Mouse (Mus musculus) liver, adult 2 months (tissue): Measurements from ENCODE around the gene Mmp9.

Experiments
- CTCF ChIP-seq: fragments of 200-500 bp; IDR thresholded peaks from 2 replicates; pipeline ENCODE4 v1.5.1; 2011; ENCODE audit warnings: low read depth, low read length, control low read depth
- POLR2A ChIP-seq: fragments of 200-500 bp; IDR thresholded peaks from 2 replicates; pipeline ENCODE4 v1.6.1; 2011; ENCODE audit warnings: low read length, control low read depth; ENCODE audit not compliant: insufficient read depth; ENCODE audit errors: extremely low read depth

- TF ChIP-seq CTCF, result no peak
- no peak for TF ChIP-seq POLR2A
Measured at GRCm38 (mm10) chr2:164970631-164971196, 30.1 kb downstream of the Mmp9 start.
